Mouse (Mus musculus) CD4-positive naive resting alpha-beta T cell, adult 57 days (primary cell): ENCODE measurements around the gene Blcap. TPM values are rescaled to one million over a fixed set of nuclear protein-coding genes. Genes with fewer than 3 reads are reported as not detected.

Experiments
- total RNA-seq: library from RNA; stranded (reverse); gene quantifications from one replicate; pipeline ENCODE4 v1.2.4, GENCODE M21; 2023

The Blcap gene
- total RNA-seq, result 27.3 TPM

GRCm38 (mm10) chr2:157571224-157571832, at the start of gene Blcap:
TSS of gene Blcap (minus strand) at chr2:157571274.

GRCm38 (mm10) chr2:157559858-157560257, 11.2 kb downstream of the Blcap start, which contains the start of gene Nnat:
TSS of gene Nnat (plus strand) at chr2:157560078.

Other genes with a start within 250 kb of the Blcap start
- not detected for gene Ghrh, start 223.8 kb downstream of the Blcap start, total RNA-seq
- gene Manbal, start 203.7 kb downstream of the Blcap start, total RNA-seq, result 20.6 TPM
- 0.98 TPM for gene Src, start 152.8 kb downstream of the Blcap start, total RNA-seq
- not detected for gene Nnat, start 11.2 kb downstream of the Blcap start, total RNA-seq
- 47.4 TPM for gene Ctnnbl1, start 166.1 kb upstream of the Blcap start, total RNA-seq